8 mouse cellular contexts compared by ENCODE assay signal in genomic region chr9:123150241-123151020, GRCm38 (mm10). TPM values are rescaled to one million over a fixed set of nuclear protein-coding genes. Genes with fewer than 3 reads are reported as not detected.
DNase-seq lines count a peak whose midpoint lies in the region; ATAC-seq and TF ChIP-seq lines count a peak whose summit lies in the region.

TSS of gene Clec3b (plus strand) at chr9:123150946.

- H3K4me1 ChIP-seq in kidney, adult 2 months (ENCODE audit: control insufficient read depth, insufficient read depth, low read length), result no peaks in the 10 kb centered on the region
- peaks cover 11% of the 10 kb centered on the region for H3K4me1 ChIP-seq in lung, postnatal 0 days (ENCODE audit: insufficient read depth, low read depth, low read length)

- no peak for TF ChIP-seq EP300 in lung, postnatal 0 days (IDR thresholded peaks at IDR 0.05)

- ATAC-seq in lung, postnatal 0 days, result peak; percentile 43

- H3K4me2 ChIP-seq in lung, postnatal 0 days (replicated peaks; ENCODE audit: low read depth, low read length), result peak within 1 kb of the TSS; percentile 42

- no peaks in the 10 kb centered on the region for H3K36me3 ChIP-seq in kidney, adult 2 months (ENCODE audit: control insufficient read depth, insufficient read depth, low read length)
- H3K36me3 ChIP-seq in lung, postnatal 0 days (ENCODE audit: insufficient read depth, low read length), result no peaks in the 10 kb centered on the region

- TF ChIP-seq CTCF in kidney, adult 2 months (conservative IDR thresholded peaks at IDR 0.05; ENCODE audit: insufficient read depth, insufficient read length, low read depth, low read length), result no peak
- TF ChIP-seq CTCF in lung, postnatal 0 days (IDR thresholded peaks at IDR 0.05), result no peak

- no peaks in the 10 kb centered on the region for H3K9me3 ChIP-seq in lung, postnatal 0 days (ENCODE audit: low read length)

- no peaks in the 10 kb centered on the region for H3K27me3 ChIP-seq in kidney, adult 2 months (replicated peaks; ENCODE audit: control insufficient read depth, insufficient read depth, low read length)
- no peaks in the 10 kb centered on the region for H3K27me3 ChIP-seq in lung, postnatal 0 days (replicated peaks; ENCODE audit: insufficient read depth, low read length)

- no peak for TF ChIP-seq POLR2A in kidney, adult 2 months (IDR thresholded peaks at IDR 0.05; ENCODE audit: low read depth, low read length)

- no peak within 1 kb of the TSS for H3K27ac ChIP-seq in kidney, adult 2 months (ENCODE audit: insufficient read depth, low read depth, low read length)
- H3K27ac ChIP-seq in lung, postnatal 0 days (ENCODE audit: low read length), result peak within 1 kb of the TSS; percentile 86

- 77% methylated on average over 5 of the region's 5 CpGs for WGBS in kidney, adult 2 months
- 61% methylated on average over 5 of the region's 5 CpGs for WGBS in lung, postnatal 0 days

- 0 out of 2 replicates have a peak within 1 kb of the TSS, but pooled peaks have one; percentile 16 for H3K9ac ChIP-seq in lung, postnatal 0 days (replicated peaks; ENCODE audit: low read depth)

- intact Hi-C loops in heart, postnatal 10 days (cut with DNase I), result loop anchor here (5.0 kb wide), 1 partner anchor 367 kb away; no protein-coding TSS in a partner anchor

- no peak within 1 kb of the TSS for H3K4me3 ChIP-seq in kidney, adult 2 months (ENCODE audit: insufficient read depth, low read depth, low read length)
- peak within 1 kb of the TSS; percentile 26; the same call in 1 of the 2 replicates for H3K4me3 ChIP-seq in lung, postnatal 0 days (ENCODE audit: low read depth, low read length)

- DNase-seq in kidney, adult 2 months, result peak; percentile 84
- no peak for DNase-seq in kidney, adult 18-20 months
- peak; percentile 12 to 45 for DNase-seq in adrenal gland, postnatal 36 days
- peak; percentile 74 to 82 for DNase-seq in heart, postnatal 10 days
- DNase-seq in lung, postnatal 0 days (ENCODE audit: low spot score), result peak; percentile 86
- no peak for DNase-seq in retina, embryonic 14.5 days (ENCODE audit: low spot score)
- no peak for DNase-seq in T-cell, adult 2 months (ENCODE audit: low spot score)
- no peak for DNase-seq in spleen, postnatal 14 days (ENCODE audit: low spot score in 2 of 2)

RNA-seq across cellular contexts. Expression of gene Clec3b, which starts in this region (rescaled TPM):
- polyA plus RNA-seq in kidney, adult 2 months (2012; rRNA removed), result 16.2 and 24.9 TPM in 2 replicates
- total RNA-seq in adrenal gland, postnatal 36 days (2021), result 10 to 100 TPM; 30.4 to 58.6 TPM
- 10 to 100 TPM; 69.1 to 72.0 TPM for total RNA-seq in heart, postnatal 10 days (2021)
- 84.7 and 86.6 TPM in 2 replicates for polyA plus RNA-seq in lung, postnatal 0 days (2015; fragmentation: Nextera tagmentation; extraction: Ambion mirVana)

Comparison
In these comparisons a context has a peak if more than half of its experiments do, and no peak if none do; other contexts are left out.
1. DNase-seq: peak in kidney, adult 2 months (single experiment), adrenal gland, postnatal 36 days (2 of 2), heart, postnatal 10 days (2 of 2) and lung, postnatal 0 days (single experiment); none in kidney, adult 18-20 months (single experiment), retina, embryonic 14.5 days (single experiment), T-cell, adult 2 months (single experiment) and spleen, postnatal 14 days (0 of 2).